Mouse (Mus musculus) CH12.LX (cell line): ENCODE measurements around the gene Glyctk. TPM values are rescaled to one million over a fixed set of nuclear protein-coding genes. Genes with fewer than 3 reads are reported as not detected.

ENCODE experiments used
- DNase-seq: peaks from one replicate; pipeline ENCODE4 v3.0.0-alpha.2; 2013; ENCODE audit errors: extremely low read depth
- H3K27ac ChIP-seq: 2 replicates; pipeline ENCODE4 v1.5.1; 2012; ENCODE audit warnings: low read depth, mild to moderate bottlenecking, control low read depth, moderate library complexity; ENCODE audit not compliant: insufficient read depth
- H3K27me3 ChIP-seq: replicated peaks from 2 replicates; pipeline ENCODE3; 2012; ENCODE audit warnings: inconsistent platforms
- H3K36me3 ChIP-seq, 2 experiments: replicated peaks in 1 of 2; 2 replicates each; pipeline versions ENCODE3 to v1.6.1; 2012; ENCODE audit warnings: inconsistent platforms in 1 of 2, low read length in 1 of 2, mild to moderate bottlenecking in 1 of 2, mixed read lengths in 1 of 2, moderate library complexity in 1 of 2; ENCODE audit not compliant: control insufficient read depth in 1 of 2, insufficient read depth in 1 of 2
- H3K4me1 ChIP-seq, 2 experiments: 2 replicates each; pipeline ENCODE4 v1.6.1; 2012; ENCODE audit warnings: inconsistent platforms in 1 of 2, moderate library complexity in 1 of 2; ENCODE audit not compliant: insufficient read depth in 2 of 2, control insufficient read depth in 1 of 2
- H3K4me2 ChIP-seq: 2 replicates; pipeline ENCODE4 v1.6.1; 2012; ENCODE audit warnings: low read depth, mild to moderate bottlenecking, control low read depth; ENCODE audit not compliant: poor library complexity, insufficient read depth, severe bottlenecking
- H3K4me3 ChIP-seq, 3 experiments: fragments of 150-350 bp in 1 of 3; sonication (generic) in 1 of 3; replicated peaks in 1 of 3; 2 replicates each; pipeline versions ENCODE3 to v1.5.1; 2011 to 2012; ENCODE audit warnings: low read depth in 2 of 3, low read length in 2 of 3, mild to moderate bottlenecking in 2 of 3, moderate library complexity in 2 of 3, control low read depth in 1 of 3, improper control_type of control experiment in 1 of 3, inconsistent platforms in 1 of 3, mixed read lengths in 1 of 3; ENCODE audit not compliant: poor library complexity in 1 of 3
- H3K79me2 ChIP-seq: replicated peaks from 2 replicates; pipeline ENCODE4 v1.6.1; 2012; ENCODE audit warnings: mild to moderate bottlenecking, moderate library complexity; ENCODE audit not compliant: control insufficient read depth, poor library complexity, insufficient read depth, severe bottlenecking; ENCODE audit errors: extremely low read depth
- H3K9ac ChIP-seq: 2 replicates; pipeline ENCODE4 v1.6.1; 2012; ENCODE audit warnings: low read depth, mild to moderate bottlenecking, control low read depth, moderate library complexity; ENCODE audit not compliant: insufficient read depth
- H3K9me3 ChIP-seq: replicated peaks from 2 replicates; pipeline ENCODE3; 2012; ENCODE audit warnings: low read length, inconsistent platforms, mixed read lengths
- CTCF ChIP-seq, 2 experiments: IDR thresholded peaks in 1 of 2; conservative IDR thresholded peaks in 1 of 2; 2 replicates each; pipeline ENCODE4 v1.5.1; 2011 to 2012; ENCODE audit warnings: low read depth in 2 of 2, low read length in 2 of 2, improper control_type of control experiment in 1 of 2, inconsistent platforms in 1 of 2, mild to moderate bottlenecking in 1 of 2, moderate library complexity in 1 of 2
- E2F4 ChIP-seq: IDR thresholded peaks from 2 replicates; pipeline ENCODE4 v1.6.1; 2011; ENCODE audit warnings: low read depth, low read length, improper control_type of control experiment; ENCODE audit not compliant: insufficient replicate concordance
- ELF1 ChIP-seq: IDR thresholded peaks from 2 replicates; pipeline ENCODE4 v1.6.1; 2014; ENCODE audit warnings: low read depth, mild to moderate bottlenecking, inconsistent platforms, low read length, improper control_type of control experiment
- MAFK ChIP-seq: IDR thresholded peaks from 2 replicates; pipeline ENCODE4 v1.6.1; 2011; ENCODE audit warnings: low read length, improper control_type of control experiment; ENCODE audit not compliant: insufficient replicate concordance
- MYC ChIP-seq: IDR thresholded peaks from 2 replicates; pipeline ENCODE4 v1.6.1; 2011; ENCODE audit warnings: low read depth, mild to moderate bottlenecking, improper control_type of control experiment, low read length
- NELFE ChIP-seq: IDR thresholded peaks from 2 replicates; pipeline ENCODE4 v1.6.1; 2011; ENCODE audit warnings: low read depth, low read length, improper control_type of control experiment
- PAX5 ChIP-seq: IDR thresholded peaks from 2 replicates; pipeline ENCODE4 v1.6.1; 2012; ENCODE audit warnings: low read length, inconsistent platforms, mixed read lengths
- TBP ChIP-seq: conservative IDR thresholded peaks from 2 replicates; pipeline ENCODE4 v1.6.1; 2011; ENCODE audit warnings: low read depth, low read length, improper control_type of control experiment
- TCF12 ChIP-seq: IDR thresholded peaks from 2 replicates; pipeline ENCODE4 v1.6.1; 2014; ENCODE audit warnings: low read depth, mild to moderate bottlenecking, inconsistent platforms, low read length, improper control_type of control experiment
- USF1 ChIP-seq: IDR thresholded peaks from 2 replicates; pipeline ENCODE4 v1.6.1; 2014; ENCODE audit warnings: low read depth, mild to moderate bottlenecking, inconsistent platforms, low read length, improper control_type of control experiment
- ZKSCAN1 ChIP-seq: IDR thresholded peaks from 2 replicates; pipeline ENCODE4 v1.6.1; 2012; ENCODE audit warnings: low read depth, inconsistent platforms, low read length, improper control_type of control experiment, borderline replicate concordance
- ZMIZ1 ChIP-seq: IDR thresholded peaks from 2 replicates; pipeline ENCODE4 v1.6.1; 2012; ENCODE audit warnings: low read depth, mild to moderate bottlenecking, inconsistent platforms, low read length, improper control_type of control experiment
- dilution Hi-C: fragments of 300-500 bp; cut with MboI; formaldehyde crosslinking; loops from 2 replicates; pipeline ENCODE4 v1.14.3; 2020; ENCODE audit warnings: low sequenced_read_pairs; ENCODE audit not compliant: extremely low pct_unique_long_range_greater_than_20kb, extremely low pct_ligation_motif_present
- in situ Hi-C: fragments of 300-500 bp; cut with MboI; formaldehyde crosslinking; loops from 3 replicates; pipeline ENCODE4 v1.14.3; 2019; ENCODE audit warnings: low sequenced_read_pairs, low pct_ligation_motif_present, low pct_unique_long_range_greater_than_20kb, mixed read lengths
- polyA plus RNA-seq: library from polyadenylated mRNA; unstranded; fragments of >175 nt; gene quantifications from 2 replicates; pipeline ENCODE4 v1.2.1, GENCODE M21; 2012; ENCODE audit warnings: low read depth; ENCODE audit not compliant: insufficient read length
- total RNA-seq, 2 experiments: library from RNA; depleted of rRNA; stranded (reverse); fragments of 300-350 nt in 1 of 2; fragments of >200 nt in 1 of 2; gene quantifications; 2 replicates each; pipeline ENCODE4 v1.2.3; 2012 to 2014

Glyctk gene
- total and polyA plus RNA-seq, 3 experiments, result 2.8 to 3.0 (median 3.0) TPM

DNA sequence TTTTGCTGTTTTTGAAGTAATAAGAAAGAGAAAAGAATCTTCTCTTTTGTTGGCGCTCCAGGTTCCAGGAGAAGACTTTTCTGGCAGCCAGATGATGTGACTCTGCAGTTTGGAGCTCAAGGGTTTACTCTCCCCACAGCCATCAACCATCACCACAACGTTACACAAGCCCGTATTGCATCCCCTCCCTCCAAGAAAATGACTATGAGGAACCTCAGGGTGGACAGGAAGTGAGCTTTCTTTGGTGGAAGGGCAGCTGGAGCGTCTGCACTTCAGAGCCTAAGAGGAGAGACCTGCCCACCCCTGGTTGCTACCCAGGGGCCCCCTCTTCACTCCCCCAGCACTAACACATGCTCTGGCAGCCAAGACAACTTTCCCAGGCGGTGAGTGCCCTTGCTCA lies 10.7 kb downstream of the Glyctk start:
- Histone ChIP-seq H3K4me2 (no peak overlapping the region), H3K9me3 (no peaks in the 10 kb centered on the region), H3K4me3 (no peak overlapping the region), H3K9ac (no peak overlapping the region), H3K27ac (no peak overlapping the region), H3K27me3 (peaks cover 80% of the 10 kb centered on the region), H3K36me3 (no peaks in the 10 kb centered on the region), H3K4me1 (no peaks in the 10 kb centered on the region; a peak in 1 of 4 replicates), H3K79me2 (no peaks in the 10 kb centered on the region)
- in situ Hi-C loops, result no loop called here
- DNase-seq, result no peak
- TF ChIP-seq ZMIZ1 (no peak), MAFK (no peak), NELFE (no peak), ZKSCAN1 (no peak)
- dilution Hi-C loops, result no loop called here

- H3K9me3 ChIP-seq, result no peaks in the 10 kb centered on the region
- no peaks in the 10 kb centered on the region for H3K36me3 ChIP-seq
- no peak overlapping the region for H3K9ac ChIP-seq
- no peaks in the 10 kb centered on the region for H3K79me2 ChIP-seq
- H3K4me3 ChIP-seq, result no peak overlapping the region
- peaks cover 72% of the 10 kb centered on the region for H3K27me3 ChIP-seq
- dilution Hi-C loops (no loop called here), in situ Hi-C loops (no loop called here)
- DNase-seq, result no peak
- H3K27ac ChIP-seq, result no peak overlapping the region
- no peaks in the 10 kb centered on the region; a peak in 1 of 4 replicates for H3K4me1 ChIP-seq
- TF ChIP-seq MAFK, result no peak
- no peak for TF ChIP-seq TCF12
- no peak for TF ChIP-seq PAX5
- no peak for TF ChIP-seq TBP
- no peak overlapping the region for H3K4me2 ChIP-seq
Observed at GRCm38 (mm10) chr9:106145582-106145981, 12.4 kb downstream of the Glyctk start.

DNA sequence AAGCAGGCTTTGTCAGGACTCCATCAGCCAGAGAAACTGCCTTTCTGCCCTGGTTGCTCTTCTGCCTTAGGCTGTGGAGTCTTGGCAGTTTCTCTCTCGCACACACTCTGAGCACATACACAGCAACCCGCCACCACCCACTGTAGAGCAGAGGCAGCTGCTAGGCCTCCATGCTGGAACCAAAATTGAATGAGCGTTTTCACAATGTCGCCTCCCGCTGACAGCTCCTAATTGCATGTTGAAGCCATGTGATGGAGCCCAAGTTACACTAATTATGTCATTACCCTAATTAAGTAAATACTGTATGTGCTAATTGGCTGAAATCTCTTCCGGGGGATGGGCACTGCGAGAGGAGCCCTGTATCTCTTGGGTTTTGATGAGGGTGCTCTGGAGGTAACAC lies 13.8 kb downstream of the Glyctk start:
- Histone ChIP-seq H3K27ac (no peak overlapping the region), H3K4me2 (no peak overlapping the region), H3K9me3 (no peaks in the 10 kb centered on the region), H3K9ac (no peak overlapping the region), H3K36me3 (no peaks in the 10 kb centered on the region), H3K4me3 (no peak overlapping the region), H3K79me2 (no peaks in the 10 kb centered on the region), H3K27me3 (peaks cover 61% of the 10 kb centered on the region), H3K4me1 (no peaks in the 10 kb centered on the region; a peak in 1 of 4 replicates)
- dilution Hi-C loops, result no loop called here
- no peak for TF ChIP-seq MYC
- no peak for TF ChIP-seq USF1
- TF ChIP-seq ELF1, result no peak
- no peak for TF ChIP-seq E2F4
- no peak for TF ChIP-seq CTCF (conservative IDR thresholded peaks at IDR 0.05 in 1 of 2, IDR thresholded peaks at IDR 0.05 in 1 of 2; ENCODE audit: low read depth in 2 of 2, low read length in 2 of 2)
- no peak for DNase-seq
- in situ Hi-C loops, result no loop called here
